Mouse (Mus musculus) liver, embryonic 13.5 days (tissue): ENCODE measurements around the gene Scd2. TPM values are rescaled to one million over a fixed set of nuclear protein-coding genes. Genes with fewer than 3 reads are reported as not detected.
"Not testable (repeated sequence)": the region's sequence is repeated elsewhere in the genome, so short reads cannot be mapped to it uniquely, and the experiment has no call there.

ENCODE experiments used
- ATAC-seq: fragments of 200-750 bp; cut with Nextera tagmentation; 2 replicates; pipeline ENCODE4 v1.8.0; 2017; ENCODE audit warnings: low read depth, mild to moderate bottlenecking, moderate number of reproducible peaks, moderate library complexity
- DNase-seq: peaks from one replicate; pipeline ENCODE4 v3.0.0; 2022
- H3K27ac ChIP-seq: fragments of 300-500 bp; sonication (generic); 2 replicates; pipeline ENCODE4 v1.5.1; 2015; ENCODE audit warnings: moderate library complexity, mild to moderate bottlenecking, inconsistent platforms
- H3K27me3 ChIP-seq: fragments of 300-500 bp; sonication (generic); 2 replicates; pipeline ENCODE4 v1.6.1; 2015; ENCODE audit warnings: mild to moderate bottlenecking, inconsistent platforms
- H3K36me3 ChIP-seq: fragments of 300-500 bp; sonication (generic); 2 replicates; pipeline ENCODE4 v1.6.1; 2015; ENCODE audit warnings: mild to moderate bottlenecking, inconsistent platforms
- H3K4me1 ChIP-seq: fragments of 300-500 bp; sonication (generic); replicated peaks from 2 replicates; pipeline ENCODE4 v1.6.1; 2015; ENCODE audit warnings: inconsistent platforms
- H3K4me2 ChIP-seq: fragments of 300-500 bp; sonication (generic); 2 replicates; pipeline ENCODE4 v1.6.1; 2015; ENCODE audit warnings: inconsistent platforms, mild to moderate bottlenecking, moderate library complexity
- H3K4me3 ChIP-seq: fragments of 300-500 bp; sonication (generic); replicated peaks from 2 replicates; pipeline ENCODE4 v1.5.1; 2015; ENCODE audit warnings: mild to moderate bottlenecking, inconsistent platforms
- H3K9ac ChIP-seq: fragments of 300-500 bp; sonication (generic); 2 replicates; pipeline ENCODE4 v1.6.1; 2015; ENCODE audit warnings: mild to moderate bottlenecking, inconsistent platforms
- H3K9me3 ChIP-seq: fragments of 300-500 bp; sonication (generic); replicated peaks from 2 replicates; pipeline ENCODE4 v1.6.1; 2016; ENCODE audit warnings: inconsistent platforms
- WGBS: fragments of 180-500 bp; shearing (Covaris S2); methylation state at CpG from one replicate; pipeline ENCODE4 v1.1.7; 2015; ENCODE audit not compliant: insufficient replicate concordance; 5-methylcytosine and 5-hydroxymethylcytosine counted together
- polyA plus RNA-seq: library from polyadenylated mRNA; unstranded; fragments of >200 nt; fragmentation: Nextera tagmentation; extraction: Ambion mirVana; gene quantifications from 2 replicates; pipeline ENCODE4 v1.2.1, GENCODE M21; 2015

Gene Scd2
- polyA plus RNA-seq, 1 experiment from 2014 or later, result 73.7 TPM

DNA sequence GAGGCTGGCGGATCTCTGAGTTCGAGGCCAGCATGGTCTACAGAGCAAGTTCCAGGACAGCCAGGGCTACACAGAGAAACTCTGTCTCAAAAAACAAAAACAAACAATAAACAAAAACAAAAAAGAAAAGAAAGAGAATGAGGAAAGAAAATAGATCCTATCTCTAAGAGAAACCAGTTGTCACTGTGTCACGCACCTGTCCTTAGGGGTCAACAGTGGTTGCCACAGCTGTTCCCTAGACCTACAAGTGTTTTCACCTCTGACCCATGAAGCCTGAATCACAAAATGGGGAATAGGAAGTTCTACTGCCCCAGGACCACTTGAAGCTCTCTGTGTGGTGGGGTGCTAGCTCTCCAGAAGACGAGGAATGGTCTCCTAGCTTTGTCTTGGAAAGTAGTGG lies 19.0 kb upstream of the Scd2 start:
- H3K36me3 ChIP-seq, result no peaks in the 10 kb centered on the region
- 76% methylated on average over 4 of the region's 4 CpGs for WGBS

DNA sequence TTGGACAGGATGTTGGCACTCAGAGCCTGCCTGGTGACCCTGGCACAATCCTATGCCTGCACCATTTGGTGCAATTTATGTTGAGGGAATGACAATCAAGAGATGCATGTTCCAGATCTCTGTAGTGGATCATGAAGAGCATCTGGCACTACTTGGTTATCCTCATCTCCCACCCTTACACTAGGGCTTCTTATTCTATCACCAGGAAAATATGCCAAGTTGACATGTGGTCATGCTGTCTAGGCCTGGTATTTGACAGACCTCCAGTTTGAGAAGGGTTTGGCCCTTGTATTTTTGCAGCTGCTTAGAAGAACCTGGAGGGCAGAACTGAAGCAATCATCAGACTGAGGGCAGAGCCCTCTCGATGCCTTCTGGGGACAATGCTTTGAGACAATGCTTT lies 18.1 kb upstream of the Scd2 start:
- no peaks in the 10 kb centered on the region for H3K27me3 ChIP-seq
- WGBS, result 80% methylated on average over 1 of the region's 1 CpGs
- H3K36me3 ChIP-seq, result no peaks in the 10 kb centered on the region
- no peak for DNase-seq
- H3K4me2 ChIP-seq, result no peak overlapping the region
- no peaks in the 10 kb centered on the region for H3K9me3 ChIP-seq
- H3K4me1 ChIP-seq, result peaks cover 16% of the 10 kb centered on the region
- no peak overlapping the region for H3K9ac ChIP-seq
- no peak overlapping the region for H3K27ac ChIP-seq
- H3K4me3 ChIP-seq, result no peak overlapping the region
- no peak for ATAC-seq

More for the DNA sequence above, 19.0 kb upstream of the Scd2 start:
- H3K4me1 ChIP-seq, result peaks cover 7% of the 10 kb centered on the region
- ATAC-seq (no peak), DNase-seq (no peak)
- no peak overlapping the region for H3K9ac ChIP-seq
- H3K9me3 ChIP-seq, result no peaks in the 10 kb centered on the region
- no peak overlapping the region for H3K4me2 ChIP-seq
- H3K27me3 ChIP-seq, result no peaks in the 10 kb centered on the region
- no peak overlapping the region for H3K4me3 ChIP-seq
- H3K27ac ChIP-seq, result no peak overlapping the region

DNA sequence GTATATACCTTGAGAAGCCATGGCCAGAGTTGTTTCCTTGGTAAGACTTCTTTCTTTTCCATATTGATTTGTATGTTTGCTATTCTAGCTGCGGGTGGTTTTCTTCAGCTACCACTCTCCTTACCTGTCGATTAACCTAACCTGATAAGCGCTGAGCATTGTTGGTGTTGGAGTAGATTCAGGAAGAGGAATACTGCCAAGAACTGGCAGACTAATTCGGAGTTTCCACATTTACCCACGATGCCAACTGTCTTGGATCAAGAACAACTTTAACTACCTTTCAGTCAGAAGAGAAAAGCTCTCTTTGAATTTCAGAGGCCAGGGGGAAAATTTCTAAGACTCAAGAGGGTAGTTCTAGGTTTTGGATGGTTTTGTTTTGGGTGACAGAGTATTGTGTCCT lies 16.6 kb upstream of the Scd2 start:
- DNase-seq (no peak), ATAC-seq (no peak)
- Histone ChIP-seq H3K4me1 (peaks cover 31% of the 10 kb centered on the region), H3K36me3 (no peaks in the 10 kb centered on the region), H3K27ac (no peak overlapping the region), H3K9ac (no peak overlapping the region), H3K4me3 (no peak overlapping the region), H3K4me2 (no peak overlapping the region), H3K27me3 (no peaks in the 10 kb centered on the region), H3K9me3 (no peaks in the 10 kb centered on the region)
- WGBS, result 71% methylated on average over 5 of the region's 5 CpGs

- Histone ChIP-seq H3K9me3 (no peaks in the 10 kb centered on the region), H3K27ac (no peak overlapping the region), H3K4me1 (peaks cover 42% of the 10 kb centered on the region), H3K27me3 (no peaks in the 10 kb centered on the region), H3K4me3 (no peak overlapping the region), H3K9ac (no peak overlapping the region), H3K36me3 (no peaks in the 10 kb centered on the region), H3K4me2 (no peak overlapping the region)
- WGBS, result 67% methylated on average over 8 of the region's 8 CpGs
- no peak for ATAC-seq
- DNase-seq, result no peak
Measured at GRCm38 (mm10) chr19:44277931-44278330, 15.5 kb upstream of the Scd2 start.

DNA sequence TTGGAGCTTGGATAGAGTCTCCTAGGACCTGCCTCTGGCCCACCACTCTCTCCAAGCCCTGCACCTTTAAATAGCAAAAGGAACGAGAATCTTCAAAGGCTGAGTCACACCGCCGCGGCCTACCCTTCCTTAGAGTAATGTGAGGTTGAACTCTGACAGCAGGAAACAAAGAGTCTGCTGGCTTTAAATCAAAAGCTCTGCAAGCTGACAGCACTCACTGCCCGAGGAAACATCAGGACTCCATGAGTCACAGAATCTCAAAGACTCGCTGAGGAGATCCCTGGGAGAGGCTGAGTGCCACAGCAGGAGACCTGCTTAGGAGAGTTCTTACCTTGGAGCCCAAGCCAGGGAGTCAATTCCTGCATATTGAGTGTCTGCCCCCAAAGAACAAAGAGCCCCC lies 12.7 kb upstream of the Scd2 start:
- no peak for DNase-seq
- H3K4me2 ChIP-seq, result no peak overlapping the region
- H3K4me3 ChIP-seq, result no peak overlapping the region
- peaks cover 68% of the 10 kb centered on the region for H3K4me1 ChIP-seq
- H3K36me3 ChIP-seq, result no peaks in the 10 kb centered on the region
- WGBS, result 25% methylated on average over 6 of the region's 6 CpGs
- H3K27me3 ChIP-seq, result no peaks in the 10 kb centered on the region
- H3K9ac ChIP-seq, result no peak overlapping the region; the same call in 1 of the 2 replicates
- H3K9me3 ChIP-seq, result no peaks in the 10 kb centered on the region
- H3K27ac ChIP-seq, result peak overlapping the region; percentile 44
- no peak for ATAC-seq

DNA sequence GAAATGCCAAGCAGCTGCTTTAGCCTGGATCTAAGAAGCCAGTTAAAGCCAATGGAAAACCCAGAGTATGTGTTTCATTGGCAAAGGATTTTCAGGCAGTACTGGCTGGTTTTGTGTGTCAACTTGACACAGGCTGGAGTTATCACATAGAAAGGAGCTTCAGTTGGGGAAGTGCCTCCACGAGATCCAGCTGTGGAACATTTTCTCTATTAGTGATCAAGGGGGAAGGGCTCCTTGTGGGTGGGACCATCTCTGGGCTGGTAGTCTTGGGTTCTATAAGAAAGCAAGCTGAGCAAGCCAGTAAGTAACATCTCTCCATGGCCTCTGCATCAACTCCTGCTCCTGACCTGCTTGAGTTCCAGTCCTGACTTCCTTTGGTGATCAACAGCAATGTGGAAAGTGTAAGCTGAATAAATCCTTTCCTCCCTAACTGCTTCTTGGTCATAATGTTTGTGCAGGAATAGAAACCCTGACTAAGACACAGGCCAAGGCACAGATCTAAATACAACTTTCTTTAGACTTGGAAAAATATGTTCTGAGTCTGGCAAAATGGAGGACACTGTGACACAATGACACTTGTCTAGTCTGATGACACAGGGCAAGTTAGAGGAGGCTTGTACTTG lies 11.5 kb upstream of the Scd2 start:
- H3K36me3 ChIP-seq, ATAC-seq, H3K9me3 ChIP-seq, H3K27me3 ChIP-seq, DNase-seq, H3K4me3 ChIP-seq: not testable (repeated sequence)
- peak overlapping the region; percentile 48 for H3K27ac ChIP-seq
- 9% methylated on average over 1 of the region's 1 CpGs for WGBS
- H3K9ac ChIP-seq, result peak overlapping the region; percentile 6; the same call in 1 of the 2 replicates
- H3K4me1 ChIP-seq, result peaks cover 80% of the 10 kb centered on the region
- peak overlapping the region; percentile 41; the same call in 1 of the 2 replicates for H3K4me2 ChIP-seq

- WGBS, result 18% methylated on average over 9 of the region's 9 CpGs
- H3K4me2 ChIP-seq, result peak overlapping the region; percentile 86
- H3K27ac ChIP-seq, result peak overlapping the region; percentile 92
- DNase-seq (peak; percentile 32), ATAC-seq (no peak)
- H3K36me3 ChIP-seq, result no peaks in the 10 kb centered on the region
- H3K9me3 ChIP-seq, result no peaks in the 10 kb centered on the region
- H3K4me3 ChIP-seq, result no peak overlapping the region
- H3K4me1 ChIP-seq, result peaks cover 87% of the 10 kb centered on the region
- peak overlapping the region; percentile 6; the same call in 1 of the 2 replicates for H3K9ac ChIP-seq
- no peaks in the 10 kb centered on the region for H3K27me3 ChIP-seq
Measured at GRCm38 (mm10) chr19:44282534-44283156, 10.8 kb upstream of the Scd2 start.

DNA sequence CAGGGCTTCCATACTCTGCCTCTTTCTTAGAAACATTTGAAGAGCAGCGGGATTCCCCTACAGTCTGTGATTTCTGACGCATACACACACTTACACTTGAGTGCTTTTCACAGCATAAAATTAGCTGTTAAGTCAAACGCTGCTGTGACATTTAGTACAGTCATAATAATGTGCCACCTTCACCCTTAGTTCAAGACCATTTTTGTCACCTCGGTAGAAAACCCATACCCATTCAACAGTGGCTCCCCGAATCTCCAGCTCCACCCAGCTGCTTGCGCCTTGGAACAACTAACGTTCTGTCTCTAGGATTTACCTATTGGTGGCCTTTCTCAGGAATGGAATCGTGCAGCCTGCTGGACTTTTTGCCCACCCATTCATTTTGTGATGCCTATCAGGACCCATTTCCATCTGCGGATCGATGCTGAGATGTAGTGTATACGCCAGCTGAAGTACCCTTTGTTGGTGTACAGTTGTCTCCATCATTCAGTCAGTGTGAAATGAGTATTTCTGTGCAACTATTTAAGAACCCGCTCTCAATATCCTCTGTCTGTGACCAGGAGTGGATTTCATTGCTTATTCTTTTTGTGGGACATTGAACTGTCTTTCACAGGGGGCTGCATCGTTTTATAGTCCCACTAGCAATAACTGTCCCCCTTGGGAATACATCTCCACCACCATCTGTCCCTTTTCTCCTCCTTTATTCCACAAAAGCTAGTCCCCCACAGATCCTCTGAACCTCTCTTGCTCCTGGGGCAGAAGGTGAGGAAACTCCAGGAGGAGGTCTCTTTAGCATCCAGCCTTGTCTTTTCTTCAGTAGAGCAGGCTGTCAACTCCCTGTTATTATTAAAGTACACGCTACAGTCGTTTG lies 10.1 kb upstream of the Scd2 start:
- DNase-seq (no peak), ATAC-seq (peak; percentile 6; the same call in 1 of the 2 replicates)
- Histone ChIP-seq H3K4me3 (peak overlapping the region; percentile 62), H3K9me3 (no peaks in the 10 kb centered on the region), H3K36me3 (no peaks in the 10 kb centered on the region), H3K4me2 (peak overlapping the region; percentile 86), H3K27me3 (no peaks in the 10 kb centered on the region), H3K27ac (peak overlapping the region; percentile 92), H3K9ac (peak overlapping the region; percentile 69), H3K4me1 (peaks cover 90% of the 10 kb centered on the region)
- WGBS, result 28% methylated on average over 15 of the region's 15 CpGs

DNA sequence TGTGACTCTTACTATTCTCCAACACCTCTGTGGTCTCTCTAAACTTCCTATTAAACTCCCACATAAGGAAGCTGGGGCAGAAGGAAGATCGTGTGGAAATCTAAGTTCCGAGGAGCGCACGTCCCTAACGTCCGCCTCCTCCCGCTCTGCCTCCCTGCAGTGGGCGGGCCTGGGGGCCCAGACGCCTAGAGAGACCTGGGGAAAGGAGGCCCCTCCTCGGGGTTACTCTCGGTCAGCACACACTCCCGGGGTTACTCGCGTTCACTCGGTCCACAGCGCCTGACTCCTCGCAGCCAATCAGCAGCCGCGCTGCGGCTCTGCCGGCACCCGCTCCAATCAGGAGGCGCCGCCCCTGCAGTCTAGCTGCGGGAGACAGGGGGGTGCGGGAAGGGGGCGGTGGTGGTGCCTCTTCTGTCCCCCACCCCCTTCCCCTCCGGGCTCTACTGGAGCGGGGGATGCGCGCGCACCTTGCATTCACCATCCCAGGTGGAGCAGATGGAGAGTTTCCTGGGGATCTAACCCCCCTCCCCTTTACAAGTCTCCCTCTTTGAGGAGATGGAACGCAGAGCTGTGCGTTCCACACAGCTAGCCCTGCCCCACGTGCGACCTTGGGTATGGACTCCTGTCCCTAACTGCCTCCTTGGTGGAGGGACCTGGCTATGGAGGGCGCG lies 9.3 kb upstream of the Scd2 start:
- peak; percentile 98 for ATAC-seq
- peak; percentile 97 for DNase-seq
- Histone ChIP-seq H3K27me3 (no peaks in the 10 kb centered on the region), H3K4me1 (peaks cover 95% of the 10 kb centered on the region), H3K4me3 (peak overlapping the region; percentile 62), H3K27ac (peak overlapping the region; percentile 92), H3K36me3 (no peaks in the 10 kb centered on the region), H3K4me2 (peak overlapping the region; percentile 86), H3K9ac (peak overlapping the region; percentile 71), H3K9me3 (no peaks in the 10 kb centered on the region)
- WGBS, result under 1% methylated on average over 38 of the region's 38 CpGs

DNA sequence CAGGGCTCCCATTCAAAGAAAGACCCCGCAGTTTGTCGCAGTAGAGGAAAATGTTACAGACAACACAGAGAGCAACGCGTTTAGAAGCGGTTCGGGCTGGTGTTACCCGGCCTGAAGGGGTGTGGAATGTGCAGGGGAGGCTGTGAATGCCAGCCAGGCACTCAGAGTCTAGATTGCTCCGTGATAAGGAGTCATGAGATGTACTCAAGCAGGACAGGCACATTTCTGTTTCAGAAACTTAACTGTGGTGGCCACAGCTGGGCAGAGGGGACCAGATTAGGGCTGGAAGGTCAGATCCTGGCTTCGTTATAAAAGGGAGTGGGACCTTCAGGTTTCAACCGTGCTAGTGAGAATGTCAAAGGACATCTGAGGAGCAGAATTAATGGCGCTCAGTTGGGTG lies 8.8 kb upstream of the Scd2 start:
- Histone ChIP-seq H3K4me1 (peaks cover 92% of the 10 kb centered on the region), H3K9ac (peak overlapping the region; percentile 71), H3K27me3 (no peaks in the 10 kb centered on the region), H3K4me3 (peak overlapping the region; percentile 62), H3K9me3 (no peaks in the 10 kb centered on the region), H3K4me2 (peak overlapping the region; percentile 86), H3K36me3 (no peaks in the 10 kb centered on the region), H3K27ac (peak overlapping the region; percentile 92)
- ATAC-seq, result peak; percentile 40
- DNase-seq, result peak; percentile 53
- WGBS, result 4% methylated on average over 11 of the region's 11 CpGs

DNA sequence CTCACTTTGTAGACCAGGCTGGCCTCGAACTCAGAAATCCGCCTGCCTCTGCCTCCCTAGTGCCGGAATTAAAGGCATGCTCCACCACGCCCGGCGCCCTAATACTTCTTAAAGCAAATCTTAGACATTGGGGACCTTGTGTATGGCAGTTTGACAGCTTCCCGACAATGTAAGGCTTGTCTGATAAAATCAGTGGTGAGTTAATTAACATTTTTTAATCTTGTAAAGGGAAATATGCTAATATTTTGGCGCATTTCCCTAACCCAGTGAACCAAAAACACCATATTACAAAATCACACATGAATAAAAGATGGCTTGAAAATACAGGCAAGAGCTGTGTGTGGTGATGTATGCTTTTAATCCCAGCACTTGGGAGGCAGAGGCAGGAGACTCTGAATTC lies 7.9 kb upstream of the Scd2 start:
- H3K4me1 ChIP-seq, result peaks cover 92% of the 10 kb centered on the region
- peak overlapping the region; percentile 92 for H3K27ac ChIP-seq
- H3K36me3 ChIP-seq, result no peaks in the 10 kb centered on the region

More for the DNA sequence above, 7.9 kb upstream of the Scd2 start:
- Histone ChIP-seq H3K4me3 (no peak overlapping the region), H3K9me3 (no peaks in the 10 kb centered on the region), H3K4me2 (no peak overlapping the region), H3K27me3 (no peaks in the 10 kb centered on the region), H3K9ac (no peak overlapping the region)
- 77% methylated on average over 8 of the region's 8 CpGs for WGBS
- DNase-seq (no peak), ATAC-seq (no peak)
